Mouse (Mus musculus) megakaryocyte, adult 5-6 weeks (primary cell): ENCODE measurements at regions not wholly inside any gene's neighbourhood (a gene's known extent, or its start where the extent isn't known, plus 50 kb on each side); places are given as distances from the start of the nearest gene placed in this dataset.

Experiments used
- ATAC-seq: 2 replicates; pipeline ENCODE4 v1.8.0; 2016; ENCODE audit warnings: mild to moderate bottlenecking, inconsistent platforms; ENCODE audit not compliant: poor library complexity, severe bottlenecking

DNA sequence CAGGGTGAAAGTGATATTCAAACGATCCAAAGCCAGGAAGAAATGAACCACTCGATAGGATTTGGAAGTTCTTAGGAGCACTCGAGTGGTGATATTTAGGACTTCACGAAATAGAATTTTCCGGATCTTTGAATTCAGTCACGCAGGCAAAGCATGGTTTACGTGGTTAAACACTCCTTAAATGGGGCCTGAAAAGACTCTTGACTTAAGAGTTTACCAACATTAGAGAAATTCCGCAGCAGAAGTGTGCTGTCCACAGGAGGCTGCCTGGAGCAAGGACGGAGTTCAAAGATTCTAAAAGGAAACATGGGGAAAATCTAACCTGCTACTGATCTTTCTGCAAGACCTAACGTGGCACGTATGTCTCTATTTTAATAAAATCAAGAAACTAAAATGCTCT is 175.4 kb upstream of the Arl4c start:
- no peak for ATAC-seq

DNA sequence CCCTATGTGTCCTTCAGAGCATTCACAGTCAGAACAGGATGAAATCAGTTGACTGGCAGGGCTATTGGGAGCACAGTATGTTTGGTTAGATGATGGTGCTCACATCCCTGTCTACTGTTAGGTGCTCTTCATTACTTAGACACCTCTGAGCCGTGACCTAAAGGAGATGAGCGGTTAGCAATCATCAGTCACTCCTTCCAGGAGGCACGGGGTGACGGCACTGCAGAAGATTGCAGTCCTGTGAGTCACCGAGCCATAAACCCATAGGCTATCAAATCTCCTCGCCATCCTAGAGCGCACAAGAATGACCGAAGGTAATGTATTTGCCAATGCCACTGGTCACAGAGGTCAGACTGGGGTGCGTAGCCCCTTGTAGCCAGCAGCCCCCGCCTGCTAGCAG is 176.8 kb upstream of the Arl4c start:
- ATAC-seq = no peak

DNA sequence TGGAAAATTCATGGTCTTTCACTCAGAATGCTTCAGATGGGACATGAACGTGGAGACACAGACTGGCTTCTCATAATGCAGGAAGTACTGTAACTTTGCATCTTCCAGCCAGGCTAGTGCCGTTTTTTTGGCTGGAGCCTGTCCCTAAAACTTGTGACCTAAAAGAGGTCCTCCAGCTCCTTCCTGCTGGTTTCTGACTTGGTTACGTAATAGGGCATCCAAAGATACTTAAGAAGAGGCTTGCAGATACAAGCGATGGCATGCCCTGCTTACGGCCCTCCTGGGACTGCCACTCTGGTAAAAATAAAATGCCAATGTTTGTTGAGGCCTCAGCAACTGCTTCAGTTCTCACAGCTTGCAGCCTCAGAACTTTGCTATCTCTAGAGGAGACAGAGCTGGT is 177.3 kb upstream of the Arl4c start:
- no peak for ATAC-seq

DNA sequence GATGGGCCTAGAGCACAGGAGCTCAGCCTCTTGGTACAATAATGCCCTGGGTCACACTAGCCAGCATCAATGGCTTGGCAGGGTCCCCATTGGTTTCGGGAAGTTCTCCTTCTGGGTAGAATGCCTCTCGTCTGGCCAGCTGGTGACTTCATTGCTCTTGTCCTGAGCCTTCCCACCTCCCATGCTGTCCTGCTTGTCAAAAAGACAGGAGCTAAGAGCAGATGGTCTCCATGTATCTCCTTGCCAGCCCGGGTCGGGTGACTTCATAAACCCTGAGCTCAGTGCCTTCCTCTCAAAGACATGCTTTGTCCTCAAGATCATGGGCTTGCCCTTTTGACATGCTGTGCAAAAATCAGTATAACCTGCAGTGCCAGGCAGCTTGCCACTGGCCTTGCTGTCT is 179.2 kb upstream of the Sh3bp4 start:
- no peak for ATAC-seq

DNA sequence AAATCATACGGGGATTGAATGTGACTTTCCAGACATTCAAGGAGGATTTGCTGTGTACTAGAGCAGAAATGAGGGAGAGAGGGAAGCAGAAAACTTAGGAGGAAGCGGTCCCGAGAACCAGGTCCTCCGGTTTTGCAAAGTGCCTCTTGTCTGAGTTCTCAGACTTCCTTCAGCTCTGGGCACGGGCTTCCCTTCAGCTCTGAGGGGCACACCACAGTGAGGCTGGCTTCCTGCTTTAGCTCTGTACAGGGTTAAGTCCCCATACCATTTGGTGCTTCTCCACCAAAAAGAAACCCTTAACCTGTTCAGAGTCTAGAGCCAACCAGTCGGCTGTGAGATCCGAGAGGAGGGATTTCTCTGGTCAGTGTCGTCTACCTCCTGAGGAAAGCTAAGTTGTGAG is 167.8 kb upstream of the Sh3bp4 start:
- ATAC-seq = no peak

DNA sequence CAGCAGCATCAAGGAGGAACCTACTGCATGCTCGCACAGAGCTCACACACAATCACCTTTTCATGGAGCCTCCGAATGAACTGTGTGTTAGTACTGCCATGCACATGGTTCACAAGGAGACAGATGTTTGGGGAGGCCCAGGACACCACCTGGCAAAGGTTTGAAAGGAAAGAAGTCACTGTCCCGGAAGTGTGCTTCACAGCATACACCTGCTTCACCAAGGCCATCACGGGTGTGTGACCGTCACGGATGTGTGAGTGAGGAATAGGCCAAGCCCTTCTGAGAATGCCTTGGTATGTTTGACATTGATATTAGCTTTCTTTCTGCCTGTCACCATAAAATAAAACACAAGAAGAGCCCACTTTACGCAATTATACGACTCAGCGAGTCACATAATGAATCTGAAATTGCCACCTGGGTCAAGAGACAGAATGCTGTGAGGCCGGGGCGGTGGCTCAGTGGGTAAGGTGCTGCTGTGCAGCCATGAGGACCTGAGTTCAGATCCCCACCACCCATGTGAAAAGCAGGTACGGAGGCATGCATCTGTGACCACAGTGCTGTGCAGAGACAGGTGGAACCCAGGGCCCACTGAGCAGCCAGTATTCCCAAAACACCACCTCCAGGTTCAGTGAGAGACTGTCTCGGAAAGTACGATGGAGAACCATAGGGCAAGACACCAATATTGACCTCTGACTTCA is 162.3 kb upstream of the Sh3bp4 start:
- no peak for ATAC-seq

DNA sequence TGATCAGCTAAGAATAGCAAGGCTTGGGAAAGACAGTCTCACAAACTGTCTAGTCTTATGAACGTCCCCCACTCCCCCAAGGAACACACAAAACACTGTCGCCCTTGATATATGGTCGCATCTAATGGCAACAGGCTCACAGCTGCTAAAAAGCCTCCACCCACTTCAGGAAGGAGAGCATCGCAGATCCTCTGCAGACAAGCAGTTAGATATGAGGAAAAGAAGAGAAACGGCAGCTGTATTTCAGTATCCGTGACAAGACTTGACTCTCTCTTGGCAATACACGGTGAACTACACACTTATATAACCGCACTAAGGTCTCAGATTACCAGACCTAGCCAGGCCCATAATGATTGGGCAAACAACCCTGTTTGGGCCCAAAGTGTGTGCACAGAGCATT is 161.5 kb upstream of the Sh3bp4 start:
- no peak for ATAC-seq

DNA sequence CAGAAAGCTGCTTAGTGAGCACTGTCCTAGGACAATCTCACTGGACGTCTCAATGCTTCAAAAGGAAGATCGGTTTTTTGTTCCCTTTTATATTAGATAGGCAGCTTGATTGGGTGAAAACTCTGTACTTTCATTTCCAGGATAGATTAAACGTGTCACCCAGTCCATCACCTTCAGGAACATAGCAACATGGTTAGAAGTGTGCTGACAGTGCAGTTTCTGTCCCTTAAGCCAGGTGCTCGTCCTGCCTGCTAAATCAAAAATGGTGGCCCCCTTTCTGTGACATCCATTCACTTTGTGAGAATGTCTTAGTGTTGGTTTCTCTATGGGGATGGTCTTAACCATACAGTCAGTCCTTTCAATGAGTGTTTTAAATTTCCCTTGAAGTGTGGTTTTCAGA is 160.9 kb upstream of the Sh3bp4 start:
- ATAC-seq = no peak

DNA sequence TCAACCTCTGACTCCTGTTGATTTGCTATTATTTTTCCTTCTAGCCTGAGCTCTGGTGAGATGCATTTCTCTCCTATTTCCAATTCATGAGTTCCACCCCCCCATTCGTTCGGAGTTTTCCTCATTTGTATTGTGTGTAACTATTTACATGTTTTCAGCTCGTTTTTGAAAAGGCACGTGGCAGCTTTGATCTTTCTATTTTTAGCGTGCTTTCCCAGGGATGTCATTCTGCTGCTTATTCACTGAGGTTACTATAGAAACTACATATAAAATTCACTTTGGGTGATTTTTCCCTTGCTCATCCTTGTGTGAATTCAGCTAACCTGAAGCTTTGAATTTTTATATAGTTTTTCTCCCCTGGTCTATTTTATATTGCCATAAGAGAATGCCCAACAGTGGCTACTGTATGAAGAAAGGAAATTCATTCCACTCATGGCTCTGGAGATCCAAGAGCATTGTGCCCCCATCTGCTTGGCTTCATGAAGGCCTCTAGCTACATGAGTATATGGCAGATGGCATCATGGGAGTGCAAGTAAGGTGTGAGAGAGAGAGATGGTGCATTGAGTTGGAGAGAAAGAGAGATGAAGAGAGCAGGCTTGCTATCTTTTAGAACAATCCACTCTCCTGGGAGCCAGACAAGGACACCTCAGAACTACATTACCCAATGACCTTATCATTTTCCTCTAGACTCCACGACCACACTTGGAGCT is 160.2 kb upstream of the Sh3bp4 start:
- no peak for ATAC-seq

- no peak for ATAC-seq
These were observed 158.5 kb upstream of the Sh3bp4 start for GRCm38 (mm10) chr1:88911724-88912123.

DNA sequence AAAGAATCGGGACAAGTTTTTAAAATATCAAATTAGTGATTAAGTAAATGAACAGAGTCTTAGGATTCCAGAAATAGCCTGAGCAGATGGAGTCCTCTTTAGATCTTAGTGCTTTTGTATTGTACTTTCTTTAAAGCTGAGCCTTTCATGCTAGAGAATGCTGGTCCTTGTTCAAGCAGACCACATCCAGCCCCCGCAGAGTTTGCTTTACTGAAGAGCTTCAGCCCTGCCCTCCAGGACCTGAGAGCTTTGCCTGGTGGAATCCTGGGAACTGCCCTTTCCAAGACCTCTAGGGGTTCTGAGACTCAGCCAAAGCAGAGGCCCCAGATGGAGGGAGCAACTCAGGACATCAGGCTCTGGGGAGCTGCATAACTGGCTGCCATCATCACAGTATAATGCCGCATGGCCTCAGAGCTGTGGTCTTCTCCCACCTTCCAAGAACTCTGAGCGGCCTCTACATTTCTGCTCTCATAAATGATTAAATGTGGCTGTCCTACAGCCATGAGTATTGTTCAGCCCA is 153.6 kb upstream of the Sh3bp4 start:
- ATAC-seq = no peak

DNA sequence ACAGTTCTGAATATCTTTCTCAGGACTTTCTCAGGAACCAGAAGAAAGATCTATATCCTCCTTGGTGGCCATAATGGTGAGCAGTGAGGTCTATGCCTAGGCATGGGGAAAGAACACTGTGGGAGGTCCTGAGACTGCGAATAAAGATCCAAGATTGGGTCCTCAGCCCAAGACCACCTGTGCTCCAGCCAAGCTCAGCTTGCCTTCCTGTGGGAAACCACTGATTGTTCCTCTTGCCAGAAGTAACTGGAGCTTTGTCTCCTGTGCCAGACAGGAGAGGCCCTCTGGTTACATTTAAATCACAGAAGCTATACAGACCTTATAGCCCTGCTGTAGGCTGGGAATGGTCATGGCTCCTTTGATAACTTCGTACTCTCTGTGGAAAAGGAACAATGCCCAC is 148.8 kb upstream of the Sh3bp4 start:
- ATAC-seq = no peak

GRCm38 (mm10) chr1:88923791-88924581 is 146.2 kb upstream of the Sh3bp4 start:
- ATAC-seq = no peak

GRCm38 (mm10) chr1:88935191-88935590 is 135.0 kb upstream of the Sh3bp4 start:
- no peak for ATAC-seq

- no peak for ATAC-seq
These were observed 134.4 kb upstream of the Sh3bp4 start for GRCm38 (mm10) chr1:88935779-88936178.

GRCm38 (mm10) chr1:88937327-88937726 is 132.9 kb upstream of the Sh3bp4 start:
- ATAC-seq = no peak

- ATAC-seq = no peak
These were observed 131.8 kb upstream of the Sh3bp4 start for GRCm38 (mm10) chr1:88938458-88938857.

- no peak for ATAC-seq
These were observed 127.2 kb upstream of the Sh3bp4 start for GRCm38 (mm10) chr1:88943039-88943438.

DNA sequence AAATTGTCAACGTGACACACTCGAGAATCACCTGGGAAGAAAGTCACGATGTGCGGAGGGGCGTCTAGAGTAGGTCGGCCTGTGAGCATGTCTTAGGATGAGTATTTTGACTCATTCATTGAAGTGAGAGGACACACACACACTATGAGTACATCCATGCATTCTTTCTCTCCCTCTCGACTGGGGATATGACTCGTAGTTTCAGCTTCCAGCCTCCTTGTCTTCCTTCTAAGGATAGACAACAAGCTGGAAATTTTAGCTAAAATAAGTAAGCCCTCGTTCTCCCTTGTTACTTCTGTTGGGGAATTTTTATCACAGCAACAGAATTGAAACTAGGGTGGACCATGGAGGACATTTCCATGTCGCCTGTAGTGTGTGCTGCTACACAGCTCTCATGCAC is 124.3 kb upstream of the Sh3bp4 start:
- no peak for ATAC-seq

DNA sequence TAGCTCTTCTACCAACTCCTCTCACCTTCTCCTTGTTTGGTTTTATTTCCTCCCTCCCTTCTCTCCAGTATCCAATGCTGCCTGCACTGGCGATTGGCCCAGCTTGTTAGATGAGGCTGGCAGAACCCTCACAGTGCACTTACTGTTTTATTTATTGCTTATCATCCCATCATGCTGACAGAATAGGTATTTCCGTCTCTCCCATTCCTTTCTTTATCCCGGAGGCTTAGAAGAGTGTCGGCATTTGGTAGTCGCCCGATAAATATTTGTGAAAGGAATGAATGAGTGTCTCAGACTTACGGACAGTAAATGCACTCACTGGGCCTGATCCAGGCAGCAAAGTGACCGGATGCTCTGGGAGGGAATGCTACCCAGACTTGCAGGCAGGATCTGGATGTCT is 123.8 kb upstream of the Sh3bp4 start:
- ATAC-seq = no peak

DNA sequence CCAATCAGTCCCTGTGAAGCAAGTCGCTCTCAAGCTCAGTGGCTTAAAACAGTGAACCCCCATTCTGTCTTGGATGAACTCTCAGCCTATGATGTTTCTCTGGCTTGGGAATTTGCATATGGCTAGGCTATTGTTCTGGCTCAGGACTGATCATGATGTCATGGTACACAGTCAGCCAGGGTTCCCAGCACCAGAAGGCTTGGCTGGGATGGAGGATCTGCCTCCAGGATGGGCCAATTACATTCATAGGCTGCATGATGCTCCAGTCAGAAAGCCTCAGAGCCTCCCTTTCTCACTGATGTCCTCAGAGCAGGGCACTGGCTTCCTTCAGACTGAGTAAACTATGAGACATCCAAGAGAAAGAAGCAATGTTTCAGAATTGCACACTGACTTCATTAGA is 120.3 kb upstream of the Sh3bp4 start:
- ATAC-seq = no peak

GRCm38 (mm10) chr1:88953516-88953915 is 116.7 kb upstream of the Sh3bp4 start:
- no peak for ATAC-seq
